Mouse (Mus musculus): ENCODE measurements around the gene Plpp7.

- TF ChIP-seq CTCF (IDR thresholded peaks at IDR 0.05; ENCODE audit: low read depth) = no peak
- TF ChIP-seq EP300 (optimal IDR thresholded peaks at IDR 0.05) = no peak
These were observed 3.4 kb upstream of the Plpp7 start for GRCm38 (mm10) chr2:32091956-32092355.

Measured in stomach, postnatal 0 days (tissue).